Mouse (Mus musculus) kidney, adult 2 months (tissue): ENCODE data around the gene Hoxd8.

Source experiments
- CTCF ChIP-seq: fragments of 200-500 bp; conservative IDR thresholded peaks from 2 replicates; pipeline ENCODE4 v1.5.1; 2011; ENCODE audit warnings: low read depth, mild to moderate bottlenecking, control low read depth, low read length, moderate library complexity, mixed read lengths; ENCODE audit not compliant: insufficient read depth, insufficient read length
- POLR2A ChIP-seq: fragments of 200-500 bp; IDR thresholded peaks from one replicate; pipeline ENCODE4 v1.6.1; 2011; ENCODE audit warnings: low read depth, low read length, control low read depth

GRCm38 (mm10) chr2:74707599-74707998 lies 3.2 kb downstream of the Hoxd8 start:
- TF ChIP-seq POLR2A = no peak
- TF ChIP-seq CTCF = no peak
